Mouse (Mus musculus) layer of hippocampus, adult 9-10 months (tissue): Measurements from ENCODE around the gene Blcap.

Experiments
- DNase-seq: peaks from one replicate; pipeline ENCODE4 v3.0.0; 2022; ENCODE audit warnings: low spot score

The Blcap gene

GRCm38 (mm10) chr2:157559858-157560257 is 11.2 kb downstream of the Blcap start, which contains the start of gene Nnat:
Gene Nnat, plus strand, starts transcription at chr2:157560078.
- DNase-seq, result no peak

DNA sequence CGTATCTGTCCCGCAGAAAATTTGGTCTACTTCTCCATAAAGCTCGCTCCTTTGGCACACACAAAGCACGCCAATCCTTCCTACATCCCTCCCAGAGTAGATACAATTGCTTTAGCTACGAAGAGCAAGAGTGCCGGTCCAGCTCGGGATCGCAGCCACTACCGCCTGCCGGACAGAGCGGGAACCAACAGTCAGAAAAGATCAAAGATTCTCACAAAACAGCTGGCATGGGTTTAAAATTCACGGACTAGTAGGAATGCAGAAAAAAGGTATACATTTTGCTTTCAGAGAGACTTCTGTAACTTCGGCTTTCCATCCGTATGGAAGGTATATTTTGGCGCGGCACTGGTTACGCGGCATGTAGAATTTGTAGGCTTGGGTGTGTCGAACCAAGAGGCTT is 11.6 kb downstream of the Blcap start:
- DNase-seq, result no peak

DNA sequence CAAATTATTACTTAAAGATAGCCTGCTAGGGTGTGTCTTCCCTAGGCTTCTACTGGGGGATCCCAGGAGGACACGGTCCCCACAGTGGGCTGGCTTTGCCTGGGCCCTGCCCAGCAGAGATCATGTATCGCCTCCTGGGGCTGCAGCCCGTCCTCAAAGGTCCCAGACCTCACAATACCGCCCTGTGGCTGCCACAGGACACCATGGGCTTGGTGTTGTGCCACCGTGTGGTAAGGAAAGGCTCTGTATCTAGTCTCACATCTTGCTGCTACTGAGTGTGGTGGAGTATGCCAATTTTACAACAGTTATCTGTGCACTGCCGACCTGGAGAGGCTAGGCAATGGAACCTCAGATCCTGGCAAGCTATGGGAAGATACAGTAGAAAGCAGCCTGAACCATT is 12.6 kb downstream of the Blcap start:
- no peak for DNase-seq

DNA sequence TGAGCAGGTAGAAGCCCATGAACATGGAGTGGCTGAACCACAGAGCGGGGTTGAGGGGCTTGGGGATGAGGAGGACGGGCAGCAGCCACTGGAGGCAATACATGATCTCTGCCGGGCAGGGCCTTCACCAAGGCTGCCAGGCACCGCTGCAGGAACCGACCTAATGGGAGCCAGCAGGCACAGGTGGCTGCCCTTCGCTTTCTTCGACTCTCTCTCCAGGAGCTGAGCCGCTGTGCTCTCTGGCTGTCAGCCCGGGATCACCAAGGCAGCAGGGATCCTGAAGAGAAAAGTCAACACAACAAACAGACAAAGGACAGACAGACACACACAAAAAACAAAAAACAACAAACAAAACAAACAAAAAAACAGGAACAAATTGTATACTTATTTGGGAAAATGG is 13.0 kb downstream of the Blcap start:
- DNase-seq, result no peak

DNA sequence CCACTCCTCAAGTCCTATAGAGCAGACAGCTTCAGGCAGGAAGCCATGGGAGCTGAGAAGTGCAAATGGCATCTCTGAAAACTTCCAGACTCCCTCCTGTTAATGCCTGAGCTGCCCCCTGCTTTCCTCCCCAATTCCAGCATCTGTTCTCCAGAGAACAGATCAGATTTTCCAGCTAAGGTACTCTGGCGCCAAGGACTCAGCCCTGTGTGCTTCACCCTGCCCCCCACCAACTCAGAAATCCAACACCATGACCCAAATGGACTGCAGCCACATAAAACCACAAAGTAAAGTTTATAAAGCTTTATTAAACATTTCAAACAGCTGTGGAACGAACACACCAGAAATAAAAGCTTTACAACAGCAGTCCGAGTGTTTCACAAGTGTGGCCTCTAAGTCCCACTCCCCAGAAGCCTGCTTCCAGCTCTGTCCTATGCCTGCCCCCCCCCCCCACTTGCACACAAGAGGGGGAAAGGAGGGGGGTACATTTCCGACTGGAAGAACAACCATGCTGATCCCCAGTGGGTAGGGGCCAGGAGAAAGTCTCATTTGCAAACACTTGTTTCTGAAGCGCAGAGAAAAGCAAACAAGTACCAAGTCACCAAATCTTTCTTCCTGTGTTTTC is 14.9 kb downstream of the Blcap start:
- DNase-seq, result no peak

GRCm38 (mm10) chr2:157552158-157552886 is 18.8 kb downstream of the Blcap start:
- DNase-seq, result no peak

DNA sequence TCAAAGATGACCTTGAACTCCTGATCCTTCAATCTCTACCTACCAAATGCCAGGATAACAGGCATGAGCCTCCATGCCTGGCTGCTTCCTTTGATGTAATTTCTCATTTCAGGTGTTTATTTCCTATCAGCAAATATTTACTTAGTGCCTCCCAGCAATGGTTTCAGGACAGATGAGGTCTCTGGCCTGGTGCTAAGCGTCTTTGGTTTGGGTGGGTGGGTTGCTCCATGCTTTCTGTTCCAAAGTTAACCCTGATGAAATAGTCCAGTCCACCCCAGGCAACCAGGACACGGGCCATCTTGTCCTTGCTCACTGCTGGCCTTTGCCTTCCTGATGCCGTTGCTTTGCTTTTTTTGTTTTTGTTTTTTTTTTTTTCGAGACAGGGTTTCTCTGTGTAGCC is 20.8 kb downstream of the Blcap start:
- DNase-seq, result no peak

GRCm38 (mm10) chr2:157546686-157547085 is 24.4 kb downstream of the Blcap start:
- no peak for DNase-seq

DNA sequence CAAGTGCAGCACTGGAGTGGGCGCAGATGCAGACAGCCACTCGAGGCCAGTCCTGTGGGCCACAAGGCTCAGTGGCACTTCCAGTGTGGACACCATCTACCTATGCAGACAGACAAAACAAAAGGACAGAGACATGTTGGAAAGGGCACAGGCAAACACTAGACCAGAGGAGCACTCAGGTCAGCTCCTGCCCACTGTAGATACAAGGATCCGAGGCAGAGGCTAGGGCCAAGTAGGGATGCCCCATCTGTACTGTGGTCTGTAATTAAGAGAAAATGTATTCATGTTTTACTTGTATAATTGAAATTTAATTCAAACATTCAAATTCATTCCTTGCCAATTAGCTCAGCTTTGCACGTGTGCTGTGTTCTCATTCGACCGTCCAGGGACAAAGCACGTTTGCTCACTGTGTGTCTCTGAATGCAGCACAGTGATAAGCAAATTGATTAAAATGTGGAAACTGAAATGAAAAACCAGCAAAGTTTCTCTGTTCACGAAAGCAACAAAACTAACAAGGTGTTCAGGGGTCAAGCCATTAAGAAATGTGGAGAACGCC is 26.7 kb downstream of the Blcap start:
- DNase-seq, result no peak

GRCm38 (mm10) chr2:157542415-157542814 is 28.7 kb downstream of the Blcap start:
- DNase-seq, result no peak

DNA sequence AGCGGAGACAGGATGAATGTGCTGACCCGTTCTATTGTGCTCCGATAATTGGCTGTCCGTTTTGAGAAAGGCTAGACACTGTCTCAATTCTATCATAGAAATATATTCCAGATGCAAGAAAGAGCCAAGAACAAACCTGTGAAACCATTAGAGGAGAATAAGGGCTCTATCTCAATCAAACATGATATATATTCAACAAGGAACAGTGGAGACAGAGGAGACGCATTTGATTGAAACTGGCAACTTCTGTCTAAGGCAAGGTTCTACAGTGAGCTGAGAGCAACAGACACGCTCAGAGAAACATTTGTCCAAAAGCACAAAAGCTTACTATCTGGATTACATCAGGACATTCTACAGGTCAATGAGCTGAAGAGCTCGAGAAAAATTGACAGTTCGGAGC is 29.4 kb downstream of the Blcap start:
- DNase-seq, result no peak

DNA sequence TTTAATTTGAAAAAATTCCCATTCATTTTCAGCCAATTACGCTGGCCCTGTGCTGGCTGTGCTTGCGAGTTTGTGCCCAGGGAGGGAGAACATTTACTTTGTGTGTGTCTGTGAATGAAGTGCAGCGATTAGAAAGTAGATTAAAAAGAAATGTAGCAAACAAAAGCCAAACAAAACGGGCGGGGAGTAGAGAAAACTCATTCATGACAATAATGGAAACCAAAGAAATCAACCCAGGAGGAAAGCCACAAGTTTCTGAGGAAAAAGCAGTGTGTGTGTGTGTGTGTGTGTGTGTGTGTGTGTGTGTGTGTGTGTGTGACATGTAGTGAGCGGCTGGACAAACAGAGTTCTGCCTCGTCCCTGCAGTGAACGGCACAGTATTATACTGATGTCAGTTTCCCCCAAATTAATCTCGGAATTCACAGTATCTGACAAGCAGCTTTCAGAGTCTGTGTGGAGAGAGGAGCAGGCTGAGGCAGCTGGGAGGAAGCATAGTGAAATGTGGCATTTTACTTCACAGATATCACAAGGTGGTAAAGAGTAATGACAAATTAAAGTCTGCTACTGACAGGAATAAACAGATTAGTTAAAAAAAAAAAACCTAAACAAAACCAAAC is 30.0 kb downstream of the Blcap start:
- DNase-seq, result no peak

DNA sequence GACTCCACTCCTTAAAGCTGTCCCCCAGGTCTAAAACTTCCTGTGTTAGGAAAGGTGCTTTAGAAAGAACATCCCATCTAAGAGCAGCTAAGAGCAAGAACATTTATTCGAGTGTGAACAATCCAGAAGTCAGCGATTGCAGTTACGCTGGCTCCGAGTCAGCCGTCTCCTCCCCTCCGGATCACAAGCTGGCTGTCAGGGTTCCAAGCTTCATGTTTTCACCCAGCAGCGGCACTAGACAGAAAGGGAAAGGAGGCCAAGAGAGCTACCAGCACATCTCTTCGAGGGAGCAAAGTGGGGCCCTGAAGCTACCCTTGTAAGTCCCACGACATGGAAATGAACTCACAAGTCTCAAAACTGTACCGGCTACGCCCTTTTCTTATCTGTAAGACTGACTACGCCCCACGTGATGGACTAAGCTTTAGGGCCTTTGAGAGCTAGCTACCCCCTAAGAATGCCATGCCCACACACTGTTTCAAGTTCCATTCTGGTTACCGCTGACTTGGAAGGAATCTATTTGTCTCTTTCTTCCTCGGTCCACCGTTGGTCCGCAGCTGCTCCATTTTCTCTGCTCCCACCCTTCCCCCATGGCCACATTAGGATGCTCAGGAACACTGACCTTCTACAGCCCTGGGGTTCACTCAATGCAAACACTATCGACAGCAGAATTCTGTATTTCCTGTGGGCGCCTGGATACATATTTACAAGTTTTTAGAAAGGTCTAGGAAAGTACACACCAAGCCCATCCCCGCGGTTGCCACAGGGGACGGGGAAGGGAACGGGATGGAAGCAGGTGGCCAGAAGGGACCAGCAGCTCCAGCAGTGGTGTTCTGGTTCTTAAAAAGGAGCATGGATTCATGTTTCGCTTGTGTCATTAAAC is 30.8 kb downstream of the Blcap start:
- DNase-seq, result no peak

DNA sequence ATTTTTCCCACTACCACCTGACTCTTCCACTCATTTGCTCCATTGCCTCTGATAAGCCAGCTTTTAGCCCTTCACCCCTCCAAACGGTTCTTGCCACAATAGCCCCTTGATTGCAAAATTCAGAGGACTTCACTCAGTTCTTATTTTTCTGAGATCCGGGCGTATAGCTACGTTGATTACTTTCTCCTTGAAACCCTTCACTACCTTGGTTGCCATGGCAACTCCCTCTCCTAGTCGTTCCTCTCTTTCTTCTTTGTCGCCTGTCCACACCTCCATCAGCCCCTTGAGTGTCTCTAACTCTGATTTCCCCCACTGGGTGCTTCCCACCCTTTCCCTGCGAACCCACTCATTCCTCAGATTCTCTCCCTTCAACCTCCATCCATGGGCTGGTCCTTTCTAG is 34.0 kb downstream of the Blcap start:
- no peak for DNase-seq

DNA sequence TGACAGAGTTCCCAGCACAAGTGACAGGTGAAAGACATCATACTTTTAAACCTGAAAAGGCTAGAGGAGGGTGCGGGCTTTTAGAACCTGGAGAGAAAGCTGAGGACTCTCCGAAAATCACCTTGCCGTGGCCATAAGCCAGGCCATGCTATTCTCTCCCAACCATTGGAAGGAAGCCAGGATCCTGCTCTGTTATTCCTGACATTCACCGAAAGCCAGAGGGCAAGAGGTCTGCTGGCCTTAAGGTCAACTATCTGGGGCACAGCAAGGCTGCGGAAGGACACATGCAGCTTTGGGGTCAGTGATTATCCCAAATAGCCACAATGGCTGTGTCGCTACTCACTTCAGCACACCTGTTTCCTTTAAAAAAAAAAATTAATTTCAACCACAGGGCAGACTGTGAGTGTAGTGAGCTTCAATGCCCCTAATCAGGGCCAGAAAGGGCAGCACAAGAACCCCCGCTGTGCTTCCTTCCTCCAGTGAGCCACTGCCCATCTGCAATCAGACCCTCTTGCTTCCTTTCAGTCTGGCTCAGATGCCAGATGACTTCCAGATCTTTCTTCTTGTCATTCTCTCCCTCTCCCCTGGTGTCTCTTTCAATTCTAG is 34.5 kb downstream of the Blcap start:
- DNase-seq, result no peak

DNA sequence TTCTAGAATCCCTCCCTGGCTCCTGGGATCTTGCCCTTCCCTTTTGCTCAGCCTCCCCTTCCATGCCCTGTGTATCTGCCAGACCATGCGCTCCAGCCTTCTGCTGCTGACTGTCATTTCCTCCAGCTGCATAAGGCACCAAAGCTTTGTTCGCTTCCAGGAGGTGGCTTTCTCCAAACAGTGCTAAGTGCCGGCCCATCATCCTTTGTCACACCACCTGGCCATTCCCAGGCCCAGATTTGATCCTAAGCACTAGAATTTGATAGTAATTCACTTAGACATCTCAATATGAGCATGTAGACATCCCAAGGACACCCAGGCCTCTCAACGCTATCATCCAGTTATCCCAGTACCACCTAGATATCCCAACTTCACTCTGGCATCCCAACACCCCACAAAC is 36.9 kb downstream of the Blcap start:
- no peak for DNase-seq

GRCm38 (mm10) chr2:157531681-157532426 is 39.2 kb downstream of the Blcap start:
- no peak for DNase-seq

GRCm38 (mm10) chr2:157530056-157530955 is 40.8 kb downstream of the Blcap start:
- DNase-seq, result no peak

DNA sequence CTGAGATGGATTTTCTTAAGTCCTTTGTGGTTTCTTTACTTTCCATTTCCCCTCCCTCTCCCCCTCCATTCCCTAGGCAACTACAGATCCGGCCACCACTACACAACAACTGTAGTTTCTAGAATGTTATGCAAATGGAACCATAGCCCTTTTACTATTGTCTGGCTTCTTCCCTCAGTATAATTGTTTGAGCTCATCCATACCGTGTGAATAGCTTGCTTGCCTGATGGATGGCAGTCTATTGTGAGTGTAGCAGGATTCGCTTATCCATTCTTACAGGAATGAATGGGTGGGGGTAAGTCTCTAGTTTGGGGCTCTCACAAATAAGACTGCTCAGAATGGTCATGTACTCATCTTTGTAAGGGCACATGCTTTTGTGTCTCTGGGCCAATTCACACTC is 48.5 kb downstream of the Blcap start:
- DNase-seq, result no peak

DNA sequence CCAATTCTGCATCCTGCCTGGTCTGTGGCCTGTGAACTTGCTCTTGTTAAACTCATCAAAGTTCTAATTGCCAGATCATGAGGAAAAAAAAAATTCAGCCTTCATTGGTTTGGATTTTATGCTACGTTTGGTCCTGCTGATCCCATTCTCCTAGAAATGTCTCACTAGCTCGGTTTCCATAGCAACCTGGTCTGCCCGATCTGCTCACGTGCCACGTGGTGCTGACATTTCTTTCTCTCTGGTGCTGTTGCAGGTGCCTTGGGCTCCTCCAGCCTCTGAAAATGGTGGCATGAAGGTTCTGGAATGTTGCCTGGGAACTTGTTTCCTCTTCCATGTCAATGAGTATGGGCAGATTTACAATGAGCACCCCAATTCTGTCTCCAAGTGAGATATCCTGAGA is 50.6 kb downstream of the Blcap start:
- peak; percentile 53 for DNase-seq
